Mouse (Mus musculus) CD4-positive, CD25-positive, alpha-beta regulatory T cell, adult 9 weeks (primary cell): Measurements from ENCODE around the gene Vwc2l. TPM values are rescaled to one million over a fixed set of nuclear protein-coding genes. Genes with fewer than 3 reads are reported as not detected.

Experiments used
- polyA plus RNA-seq: library from polyadenylated mRNA; unstranded; fragments of 100-300 nt; shearing (Covaris generic); gene quantifications from one replicate; pipeline ENCODE4 v1.2.1, GENCODE M21; 2017

Gene Vwc2l
- not detected for polyA plus RNA-seq

DNA sequence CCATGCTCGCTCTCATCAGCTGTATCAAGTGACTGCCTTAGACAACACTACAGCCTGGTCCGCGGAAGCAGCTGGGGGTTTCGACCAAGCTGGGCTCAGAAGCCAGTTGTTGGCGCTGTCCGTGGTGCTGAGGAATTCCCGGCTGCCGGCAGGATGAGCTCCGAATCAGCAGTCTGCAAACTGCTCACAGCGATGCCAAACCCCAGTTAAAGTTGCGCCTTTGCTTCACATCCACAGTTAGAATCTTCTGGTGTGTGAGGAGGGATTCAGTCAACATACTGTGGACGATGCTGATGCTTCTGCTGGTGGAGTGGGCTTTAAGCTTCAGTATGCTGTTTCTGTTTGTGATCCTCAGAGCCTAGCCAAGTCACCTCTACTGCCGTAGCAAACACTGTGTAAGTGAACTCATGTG, at the start of gene Vwc2l:
Gene Vwc2l (plus strand): TSS at position 61 of the 412 bp plus-strand sequence.

